Mouse (Mus musculus): ENCODE data around the gene Pkn1. TPM values are rescaled to one million over a fixed set of nuclear protein-coding genes. Genes with fewer than 3 reads are reported as not detected.
A peak's percentile ranks its signal among the peaks of the same experiment; 100 is the strongest.

Gene Pkn1
- total RNA-seq, 2 experiments from 2014 or later: 55.4 to 110 TPM

DNA sequence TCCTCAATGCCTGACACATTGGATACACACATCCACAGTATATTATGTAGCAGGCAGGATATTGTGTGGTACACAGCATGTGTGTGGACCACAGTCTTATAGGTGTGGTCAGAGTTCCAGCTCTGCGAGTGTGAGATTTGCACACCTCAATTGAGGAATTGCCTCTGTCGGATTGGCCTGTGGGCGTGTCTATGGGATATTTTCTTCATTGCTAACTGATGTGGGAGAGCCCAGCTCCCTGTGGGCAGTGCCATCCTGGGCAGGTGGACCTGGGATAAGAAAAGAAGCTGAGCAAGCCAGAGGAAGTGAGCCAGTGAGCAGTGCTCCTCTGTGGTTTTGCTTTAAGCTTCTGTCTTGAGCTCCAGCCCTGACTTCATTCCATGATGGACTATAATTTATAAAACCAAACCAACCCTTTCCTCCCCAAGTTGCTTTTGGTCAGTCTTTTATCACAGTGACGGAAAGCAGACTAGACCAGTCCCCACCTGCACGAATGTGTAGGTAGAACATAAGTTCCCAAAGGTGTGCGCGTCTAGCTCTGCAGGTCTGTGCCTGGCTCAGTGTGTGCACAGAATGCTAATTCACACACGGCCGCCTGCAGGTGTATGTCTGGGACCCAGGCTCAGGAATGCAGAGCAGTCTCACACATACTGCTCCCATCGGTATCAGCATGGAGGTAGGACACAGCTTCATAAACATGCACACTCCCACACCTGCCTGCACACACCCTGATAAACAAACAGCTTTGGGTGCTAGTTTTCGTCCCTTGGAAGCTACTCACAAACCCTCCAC lies 4.4 kb downstream of the Pkn1 start:
- no peak for ATAC-seq (ENCODE audit: poor library complexity, severe bottlenecking)

DNA sequence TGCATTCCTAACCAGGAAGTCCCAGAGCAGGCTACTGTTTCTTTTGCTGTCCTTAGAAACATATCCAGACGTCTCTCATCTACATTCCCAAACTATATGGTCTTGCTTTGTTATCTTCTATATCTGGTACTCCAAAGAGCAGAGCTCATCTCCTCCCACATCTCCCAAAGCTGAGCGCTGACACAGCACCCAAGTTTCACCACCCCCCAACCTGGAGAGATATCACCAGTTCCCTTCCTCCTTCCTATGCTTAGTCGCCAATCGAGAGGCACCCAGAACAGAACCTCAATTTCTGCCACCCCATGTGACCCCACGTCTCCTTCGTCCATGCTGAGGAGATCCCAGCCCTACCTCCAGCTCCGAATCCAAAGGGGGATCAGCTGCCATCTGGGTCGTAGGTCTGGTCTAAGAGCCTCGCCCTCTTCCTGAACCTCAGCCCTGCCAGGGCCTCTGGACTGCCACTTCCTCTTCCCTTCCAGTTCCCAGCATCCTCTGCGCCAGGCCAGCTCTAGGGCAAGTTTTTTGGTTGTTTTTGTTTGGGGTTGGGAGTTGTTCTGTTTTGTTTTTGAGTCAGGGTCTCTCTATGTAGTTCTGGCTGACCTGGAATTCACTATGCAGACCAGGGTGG lies 5.3 kb downstream of the Pkn1 start:
- ATAC-seq (ENCODE audit: poor library complexity, severe bottlenecking): peak; percentile 68

DNA sequence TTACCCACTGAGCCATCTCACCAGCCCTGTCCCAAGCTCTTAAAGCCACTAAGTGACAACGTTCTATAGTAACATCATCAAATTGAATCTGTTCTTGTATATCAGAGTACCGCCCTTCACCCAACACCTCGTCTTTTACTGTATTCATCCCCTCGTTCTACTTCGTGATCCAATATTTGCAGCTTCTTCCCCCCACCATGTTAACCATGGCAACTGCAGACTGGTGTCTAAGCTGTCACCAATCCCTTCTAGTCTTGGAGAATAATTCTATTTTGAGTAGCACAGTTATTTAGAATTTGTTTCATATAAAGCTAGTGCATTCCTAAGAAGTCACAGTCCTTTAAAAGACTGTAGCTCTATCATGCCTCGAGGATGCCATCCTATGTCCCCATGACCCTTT lies 9.7 kb downstream of the Pkn1 start:
- ATAC-seq (ENCODE audit: poor library complexity, severe bottlenecking): no peak

DNA sequence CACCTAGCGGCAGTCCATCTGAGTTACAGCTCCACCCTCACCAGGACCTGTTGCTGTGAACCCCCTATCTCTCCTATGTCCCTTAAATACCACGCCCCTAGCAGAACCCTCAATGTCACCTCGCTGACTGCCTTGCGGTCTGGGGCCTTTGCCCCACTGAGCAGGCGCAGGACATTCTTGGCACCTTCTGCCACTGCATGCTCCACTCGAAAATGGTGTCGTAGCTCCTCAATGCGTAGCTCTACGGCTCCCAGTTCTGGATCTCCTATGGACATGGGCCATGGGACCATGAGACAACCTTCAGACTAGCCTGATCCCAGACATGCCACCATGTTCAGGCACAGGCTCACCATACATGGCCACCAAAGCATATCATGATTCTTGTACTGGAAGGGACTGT lies 14.5 kb downstream of the Pkn1 start:
- ATAC-seq (ENCODE audit: poor library complexity, severe bottlenecking): no peak

DNA sequence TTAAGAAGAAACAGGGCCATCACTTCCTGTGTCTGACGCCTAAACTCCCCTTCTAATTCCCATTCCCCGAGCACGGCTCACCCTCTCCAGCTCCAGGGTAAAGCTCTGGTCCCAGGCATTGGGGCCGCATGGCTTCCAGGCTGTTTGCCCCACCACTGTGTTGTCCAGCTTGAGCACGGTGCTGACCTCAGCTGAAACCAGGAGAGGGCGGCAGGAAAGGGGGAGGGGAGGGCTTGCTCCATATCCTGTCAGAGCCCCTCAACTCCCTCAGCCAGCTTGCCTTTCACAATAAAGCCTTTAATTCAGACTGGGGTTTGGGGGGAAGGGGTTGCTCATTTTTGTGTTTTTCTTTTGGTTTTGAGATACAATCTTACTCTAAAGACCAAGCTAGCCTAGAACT lies 17.9 kb downstream of the Pkn1 start:
- no peak for ATAC-seq (ENCODE audit: poor library complexity, severe bottlenecking)

DNA sequence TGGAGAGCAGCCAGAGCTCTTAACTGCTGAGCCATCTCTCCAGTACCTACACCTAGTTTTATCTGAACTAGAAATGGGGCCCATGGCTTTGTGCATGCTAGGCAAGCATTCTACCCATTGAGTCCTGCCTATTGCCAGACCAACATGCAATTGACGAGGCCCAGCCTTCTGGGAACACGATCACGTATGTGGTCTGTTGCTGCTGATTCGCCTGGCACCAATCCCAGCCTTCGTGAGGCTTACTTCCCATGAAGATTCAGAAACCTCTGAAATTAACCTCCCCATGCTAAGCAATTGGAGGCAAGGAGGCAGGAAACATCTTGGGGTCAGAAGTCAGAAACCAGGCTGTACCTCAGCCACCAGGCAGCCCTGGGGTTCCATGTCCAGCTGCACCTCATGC lies 18.4 kb downstream of the Pkn1 start:
- no peak for ATAC-seq (ENCODE audit: poor library complexity, severe bottlenecking)

DNA sequence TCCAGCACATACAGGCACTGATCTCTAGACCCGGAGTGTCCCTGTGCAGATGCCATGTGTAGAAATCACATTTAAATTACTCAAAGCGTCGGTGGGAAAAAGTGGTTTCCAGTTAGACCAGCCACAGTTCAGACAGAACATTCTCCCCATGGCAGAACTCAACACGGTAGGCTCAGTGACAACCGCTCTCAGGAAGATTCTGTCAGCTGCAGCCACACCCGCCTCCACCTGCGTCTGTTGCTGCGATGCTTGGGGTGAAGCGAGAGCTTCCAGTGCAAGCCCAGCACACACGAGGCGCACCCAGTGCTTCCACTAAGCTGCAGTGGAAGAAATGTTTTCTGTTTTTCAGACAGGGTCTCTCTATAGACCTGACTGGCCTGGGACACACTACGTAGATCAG lies 19.1 kb downstream of the Pkn1 start:
- ATAC-seq (ENCODE audit: poor library complexity, severe bottlenecking): no peak

DNA sequence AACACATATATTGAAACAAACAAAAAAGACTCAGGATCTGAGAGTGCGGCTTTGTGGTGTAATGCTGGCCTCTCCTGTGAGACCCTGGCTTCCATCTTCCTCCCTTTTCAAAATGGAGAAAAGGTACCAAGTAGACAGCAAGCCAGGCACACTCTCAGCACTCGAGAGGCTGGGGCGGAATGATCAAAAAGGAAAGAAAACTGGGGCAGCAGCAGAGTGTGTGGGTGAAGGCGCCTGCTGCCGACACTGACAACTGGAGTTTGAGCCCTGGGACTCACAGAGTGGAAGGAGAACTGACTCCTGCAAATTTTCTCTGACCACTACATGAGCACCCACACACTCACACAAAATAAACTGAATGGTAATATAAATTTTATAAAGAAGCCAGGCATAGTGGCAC lies 24.5 kb downstream of the Pkn1 start:
- no peak for ATAC-seq (ENCODE audit: poor library complexity, severe bottlenecking)

DNA sequence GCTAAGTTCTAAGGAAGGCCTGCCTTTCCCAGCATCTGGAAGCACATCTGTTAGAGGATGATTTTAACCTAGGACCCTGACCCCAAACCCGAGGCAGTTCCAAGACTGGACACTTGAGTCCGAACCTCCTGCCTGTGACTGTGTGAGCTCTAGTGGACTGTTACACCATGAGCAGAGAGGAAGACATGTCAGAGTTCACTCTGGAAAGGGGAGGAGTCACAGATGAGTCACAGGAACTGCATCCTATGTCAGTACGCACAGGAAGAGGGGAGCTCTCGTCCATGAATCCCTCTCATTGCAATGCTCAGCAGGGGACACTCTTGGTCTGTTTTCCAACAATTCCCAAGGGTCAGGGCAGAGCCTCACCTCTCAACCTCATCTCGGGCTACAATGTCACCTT lies 26.0 kb downstream of the Pkn1 start:
- ATAC-seq (ENCODE audit: poor library complexity, severe bottlenecking): no peak

DNA sequence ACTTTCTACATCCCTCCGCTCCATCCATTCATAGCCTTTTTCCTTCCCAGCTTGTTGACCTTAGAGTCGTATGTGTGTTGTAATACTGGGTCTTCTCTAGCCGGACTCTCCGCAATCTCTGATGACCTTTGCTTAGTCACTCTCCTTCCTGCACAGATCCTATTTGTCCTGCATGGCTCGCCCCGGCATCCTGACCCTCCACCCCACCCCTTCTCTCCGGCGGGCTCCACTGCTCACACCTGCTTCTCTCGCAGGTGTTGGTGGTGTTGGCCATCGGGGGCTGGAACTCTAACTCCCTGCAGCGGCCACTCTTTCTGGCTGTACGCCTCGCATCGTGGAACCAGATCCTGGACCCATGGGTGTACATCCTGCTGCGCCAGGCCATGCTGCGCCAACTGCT lies 30.0 kb downstream of the Pkn1 start:
- no peak for ATAC-seq (ENCODE audit: poor library complexity, severe bottlenecking)

DNA sequence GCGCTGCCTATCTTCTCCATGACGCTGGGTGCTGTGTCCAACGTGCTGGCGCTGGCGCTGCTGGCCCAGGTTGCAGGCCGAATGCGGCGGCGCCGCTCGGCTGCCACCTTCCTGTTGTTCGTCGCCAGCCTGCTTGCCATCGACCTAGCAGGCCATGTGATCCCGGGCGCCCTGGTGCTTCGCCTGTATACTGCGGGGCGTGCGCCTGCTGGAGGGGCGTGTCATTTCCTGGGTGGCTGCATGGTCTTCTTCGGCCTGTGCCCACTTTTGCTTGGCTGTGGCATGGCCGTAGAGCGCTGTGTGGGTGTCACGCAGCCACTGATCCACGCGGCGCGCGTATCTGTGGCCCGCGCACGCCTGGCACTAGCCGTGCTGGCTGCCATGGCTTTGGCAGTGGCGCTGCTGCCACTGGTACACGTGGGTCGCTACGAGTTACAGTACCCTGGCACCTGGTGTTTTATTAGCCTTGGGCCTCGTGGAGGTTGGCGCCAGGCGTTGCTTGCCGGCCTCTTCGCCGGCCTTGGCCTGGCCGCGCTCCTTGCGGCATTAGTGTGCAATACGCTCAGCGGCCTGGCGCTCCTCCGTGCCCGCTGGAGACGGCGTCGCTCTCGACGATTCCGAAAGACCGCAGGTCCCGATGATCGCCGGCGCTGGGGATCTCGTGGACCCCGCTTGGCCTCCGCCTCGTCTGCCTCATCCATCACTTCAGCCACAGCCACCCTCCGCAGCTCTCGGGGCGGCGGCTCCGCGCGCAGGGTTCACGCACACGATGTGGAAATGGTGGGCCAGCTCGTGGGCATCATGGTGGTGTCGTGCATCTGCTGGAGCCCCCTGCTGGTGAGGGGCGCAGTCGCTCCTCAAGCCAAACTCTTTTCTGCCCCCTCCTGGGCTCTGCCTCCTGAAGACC lies 30.7 kb downstream of the Pkn1 start:
- peak; percentile 39 for ATAC-seq (ENCODE audit: poor library complexity, severe bottlenecking)

DNA sequence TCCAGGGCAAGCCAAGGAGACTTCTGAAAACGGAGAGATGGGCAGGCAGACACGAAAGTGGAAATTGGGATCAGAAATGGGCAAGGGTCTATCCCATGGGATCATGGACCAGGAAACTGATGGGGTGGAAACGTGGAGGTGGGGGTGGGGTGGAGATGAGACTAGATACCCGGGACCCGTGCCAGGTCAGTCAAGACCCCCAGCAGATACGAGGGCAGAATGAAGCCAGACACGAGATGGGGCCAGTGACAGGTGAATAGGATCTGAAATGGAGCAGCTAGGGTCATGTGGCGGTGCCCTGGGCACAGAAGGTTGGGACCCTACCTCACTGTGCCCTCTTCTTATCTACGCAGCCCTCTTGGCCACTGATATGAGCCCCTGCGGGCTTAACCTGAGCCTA lies 31.5 kb downstream of the Pkn1 start:
- no peak for ATAC-seq (ENCODE audit: poor library complexity, severe bottlenecking)

DNA sequence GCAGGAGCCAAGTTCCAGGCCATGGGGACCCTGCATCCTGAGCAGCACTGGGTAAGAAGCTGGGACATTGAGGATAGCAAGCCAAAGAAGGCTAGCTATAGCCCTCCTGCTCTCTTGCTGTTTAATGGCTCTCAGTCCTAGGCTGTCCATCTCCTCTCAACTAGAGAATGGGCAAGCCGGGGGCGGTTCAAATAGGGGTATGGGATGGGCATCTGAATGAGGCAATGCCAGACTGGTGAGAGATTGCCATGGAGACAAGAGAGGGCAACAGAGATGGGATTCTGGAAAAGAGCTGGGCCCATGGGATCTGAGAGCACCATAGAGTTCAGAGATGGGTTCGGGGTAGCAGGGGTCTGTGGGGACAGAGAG lies 32.1 kb downstream of the Pkn1 start:
- ATAC-seq (ENCODE audit: poor library complexity, severe bottlenecking): no peak

DNA sequence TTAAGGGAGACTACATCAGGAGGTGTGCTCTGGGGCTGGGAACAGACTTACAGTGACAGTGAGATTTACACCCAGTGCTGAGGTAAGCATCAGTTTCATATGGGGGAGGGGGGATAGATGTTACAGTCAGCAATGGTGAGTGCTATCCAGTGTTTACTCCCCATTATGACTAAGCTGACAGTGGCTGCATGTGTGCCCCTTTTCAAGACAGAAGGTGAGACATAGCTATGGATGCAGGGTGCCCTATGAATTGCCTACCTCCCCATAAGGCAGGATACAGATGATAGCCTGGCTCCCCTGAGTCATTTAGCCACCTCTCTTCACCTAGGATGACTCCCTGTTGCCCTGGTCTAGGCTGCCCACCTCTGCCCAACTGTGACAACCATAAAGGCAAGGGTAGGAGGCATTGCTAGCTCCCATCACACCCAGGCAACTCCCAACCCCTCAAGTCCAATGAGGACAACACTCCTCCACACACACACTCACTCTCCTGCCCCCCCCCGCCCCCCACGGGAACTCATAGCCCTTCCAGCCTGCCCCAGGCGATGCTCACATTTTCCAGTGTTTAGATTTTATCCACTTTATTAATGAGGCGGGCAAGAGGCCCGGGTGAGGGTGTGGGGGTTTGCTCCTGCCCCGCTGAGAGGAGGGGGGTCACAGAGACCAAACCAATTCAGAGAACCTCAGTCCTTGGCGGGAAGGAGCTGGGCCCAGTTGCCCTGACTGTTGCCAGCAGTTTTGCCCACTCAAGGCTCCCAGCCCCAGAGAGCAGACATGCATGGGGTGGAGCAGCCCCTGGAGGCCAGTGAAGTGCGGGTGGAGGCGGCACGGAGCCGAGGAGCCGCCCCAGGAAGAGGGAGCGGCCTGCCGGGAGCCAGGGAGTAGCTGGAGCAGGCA lies 32.8 kb downstream of the Pkn1 start, which contains the start of gene Ptger1:
Gene Ptger1, plus strand, starts transcription at position 710 of the 897 bp plus-strand sequence.
- ATAC-seq (ENCODE audit: poor library complexity, severe bottlenecking): no peak

DNA sequence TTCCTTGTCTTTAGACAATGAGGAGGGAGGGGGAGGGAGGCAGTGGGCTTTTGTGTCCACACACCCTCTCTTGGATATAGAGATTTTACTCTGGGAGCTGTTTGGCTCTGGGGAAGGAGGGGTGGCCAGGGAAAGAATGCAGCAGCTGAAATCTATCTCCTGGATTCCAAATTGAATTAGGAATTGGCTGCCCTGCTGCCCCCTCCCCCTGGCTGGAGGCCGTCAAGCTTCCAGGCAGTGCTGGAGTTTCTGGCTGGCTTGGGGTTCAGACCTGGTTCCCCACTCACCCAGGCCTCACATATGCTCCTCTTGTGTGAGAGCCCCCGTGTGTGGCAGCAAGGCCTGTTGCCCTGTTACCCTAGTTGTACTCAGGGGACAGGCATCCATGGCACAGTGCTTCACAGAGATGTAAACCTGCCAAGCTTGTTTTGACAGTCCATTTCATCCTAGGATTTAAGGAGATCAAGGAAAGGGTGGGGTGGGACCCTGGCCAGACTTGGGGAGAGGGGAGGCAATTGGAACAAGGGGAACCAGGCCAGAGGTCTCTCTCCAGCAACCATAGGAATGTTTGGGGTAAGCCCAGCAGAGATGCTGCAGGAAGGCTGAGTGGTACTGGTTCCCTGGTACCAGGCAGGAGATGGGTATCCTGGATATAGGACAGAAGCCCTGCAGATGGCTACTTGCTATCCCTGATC lies 33.9 kb downstream of the Pkn1 start:
- no peak for ATAC-seq (ENCODE audit: poor library complexity, severe bottlenecking)

DNA sequence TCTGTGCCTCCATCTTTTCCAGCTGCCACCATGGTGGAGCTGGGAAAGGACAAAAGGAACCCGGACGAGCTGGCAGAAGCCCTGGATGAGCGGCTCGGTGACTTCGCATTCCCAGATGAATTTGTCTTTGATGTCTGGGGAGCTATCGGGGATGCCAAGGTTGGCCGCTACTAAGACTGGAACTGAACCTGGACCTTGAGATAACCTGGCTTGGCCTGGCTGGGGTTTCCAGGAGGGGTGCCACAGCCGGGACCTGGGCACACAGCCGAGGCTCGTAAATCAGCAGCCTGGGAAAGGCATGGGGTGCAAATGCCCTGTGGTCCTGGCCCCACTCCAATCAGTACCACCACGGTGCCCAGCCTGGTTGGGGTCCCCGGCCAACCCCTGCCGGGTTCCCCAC lies 34.9 kb downstream of the Pkn1 start:
- ATAC-seq (ENCODE audit: poor library complexity, severe bottlenecking): no peak

DNA sequence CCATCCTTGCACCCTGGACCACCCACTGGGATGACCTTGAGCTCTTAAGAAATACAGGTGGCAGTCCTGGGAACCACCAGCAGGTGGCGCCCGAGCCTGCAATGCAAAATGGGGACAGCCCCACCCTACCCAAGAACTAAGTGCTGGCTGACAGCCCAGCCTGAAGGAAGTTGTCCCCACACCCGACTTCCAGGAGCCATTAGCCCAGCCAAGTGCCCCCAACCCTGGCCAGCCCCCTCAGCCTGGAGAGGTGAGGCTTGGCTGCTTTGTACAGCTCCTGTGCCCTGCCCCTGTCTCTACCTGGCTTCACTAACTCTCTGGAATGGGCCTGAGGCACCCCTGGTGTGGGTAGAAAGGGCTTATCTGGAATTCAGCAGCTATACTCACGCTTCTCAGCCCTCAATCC lies 36.6 kb downstream of the Pkn1 start:
- peak; percentile 92 for ATAC-seq (ENCODE audit: poor library complexity, severe bottlenecking)

DNA sequence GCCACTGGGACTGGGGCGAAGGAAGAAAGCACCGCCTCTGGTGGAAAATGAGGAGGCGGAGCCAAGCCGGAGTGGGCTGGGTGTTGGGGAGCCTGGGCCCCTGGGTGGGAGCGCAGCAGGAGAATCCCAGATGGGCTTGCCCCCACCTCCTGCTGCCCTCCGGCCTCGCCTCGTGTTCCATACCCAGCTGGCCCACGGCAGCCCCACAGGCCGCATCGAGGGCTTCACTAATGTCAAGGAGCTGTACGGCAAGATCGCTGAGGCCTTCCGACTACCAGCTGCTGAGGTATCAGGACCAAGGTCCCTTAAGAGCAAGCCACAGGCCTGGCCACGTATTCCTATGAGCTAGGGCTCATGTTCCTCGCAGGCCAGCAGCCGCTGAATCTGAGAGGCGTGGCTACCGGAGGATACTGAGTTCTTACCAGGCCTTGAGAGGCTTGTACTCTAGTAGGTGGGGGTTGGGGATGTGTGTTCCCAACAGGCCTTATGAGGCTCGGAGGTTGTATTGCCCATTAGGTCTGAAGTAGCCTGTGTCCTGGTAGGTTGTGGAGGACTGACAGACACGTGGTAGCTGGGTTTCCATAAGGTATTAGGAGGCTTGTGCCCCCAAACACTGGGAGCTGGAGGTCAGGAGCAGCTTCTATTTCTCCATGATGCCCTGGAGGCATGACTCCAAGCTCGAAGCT lies 37.8 kb downstream of the Pkn1 start:
- ATAC-seq (ENCODE audit: poor library complexity, severe bottlenecking): no peak

DNA sequence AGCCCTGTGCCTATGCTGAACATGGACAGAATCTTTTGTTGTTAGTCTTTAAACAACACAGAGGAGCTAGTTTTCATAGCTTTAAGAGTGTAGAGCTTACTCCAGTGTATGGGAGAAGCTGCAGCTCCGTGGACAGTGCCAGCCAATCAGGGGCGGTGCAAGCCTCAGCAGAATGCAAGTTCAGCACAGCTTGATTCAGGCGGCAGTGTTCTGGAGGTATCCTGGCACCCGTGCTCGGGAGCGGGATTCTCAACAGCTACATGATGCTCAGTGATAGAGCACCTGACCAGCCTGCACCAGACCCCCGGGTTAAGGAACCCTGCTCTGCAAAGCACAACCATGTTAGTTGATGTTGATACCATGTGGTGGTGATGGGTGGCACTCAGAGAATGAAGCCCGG lies 38.4 kb downstream of the Pkn1 start:
- no peak for ATAC-seq (ENCODE audit: poor library complexity, severe bottlenecking)
